Mouse (Mus musculus) lung, adult 2 months (tissue): ENCODE measurements around the gene Gm7544. TPM values are rescaled to one million over a fixed set of nuclear protein-coding genes. Genes with fewer than 3 reads are reported as not detected.
A peak's percentile ranks its signal among the peaks of the same experiment; 100 is the strongest.
"Not testable (repeated sequence)": the region's sequence is repeated elsewhere in the genome, so short reads cannot be mapped to it uniquely, and the experiment has no call there.

Source experiments
- DNase-seq: peaks from one replicate; pipeline ENCODE4 v3.0.0; 2022
- H3K4me1 ChIP-seq: fragments of 200-500 bp; 2 replicates; pipeline ENCODE4 v1.6.1; 2011; ENCODE audit warnings: low read length; ENCODE audit not compliant: control insufficient read depth, insufficient read depth
- H3K4me3 ChIP-seq: fragments of 200-500 bp; replicated peaks from 2 replicates; pipeline ENCODE3; 2011; ENCODE audit warnings: low read depth, mild to moderate bottlenecking, control low read depth, low read length; ENCODE audit errors: extremely low read depth
- CTCF ChIP-seq: fragments of 200-500 bp; IDR thresholded peaks from 2 replicates; pipeline ENCODE4 v1.5.1; 2011; ENCODE audit warnings: mild to moderate bottlenecking, low read length, control low read depth; ENCODE audit not compliant: insufficient read depth
- POLR2A ChIP-seq: fragments of 200-500 bp; IDR thresholded peaks from 2 replicates; pipeline ENCODE4 v1.6.1; 2011; ENCODE audit warnings: low read depth, mild to moderate bottlenecking, control low read depth, low read length, borderline replicate concordance; ENCODE audit errors: extremely low read depth
- WGBS: fragments of 180-500 bp; shearing (Covaris S2); methylation state at CpG from one replicate; pipeline ENCODE4 v1.1.7; 2018; 5-methylcytosine and 5-hydroxymethylcytosine counted together
- polyA plus RNA-seq: library from polyadenylated mRNA; depleted of rRNA; stranded (reverse); fragments of >200 nt; gene quantifications from 2 replicates; pipeline ENCODE4 v1.2.3, GENCODE M21; 2012; rRNA removed

The Gm7544 gene
- polyA plus RNA-seq, 1 experiment, result not detected

DNA sequence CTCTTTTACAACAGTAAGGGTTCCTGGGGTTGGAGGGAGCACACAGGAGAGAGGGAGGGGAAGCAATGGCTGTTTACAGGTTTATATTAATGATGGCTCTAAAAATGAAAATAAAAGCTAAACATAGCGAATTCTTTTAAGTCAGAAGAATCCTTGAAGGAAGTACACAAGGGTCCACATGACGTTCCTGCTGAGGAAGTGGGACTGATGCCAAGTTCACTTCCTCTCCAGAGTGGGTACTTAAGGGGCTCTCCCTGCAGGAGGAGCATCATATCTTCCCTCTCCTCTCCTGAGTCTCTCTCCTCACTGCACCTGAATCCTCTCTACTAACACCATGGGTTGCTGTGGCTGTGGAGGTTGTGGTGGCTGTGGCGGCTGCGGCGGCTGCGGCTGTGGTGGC lies 31.2 kb downstream of the Gm7544 start, which contains the start of gene A030014E15Rik:
A030014E15Rik (plus strand) TSS at position 268 of the 400 bp plus-strand sequence.
- 72% methylated on average over 6 of the region's 6 CpGs for WGBS
- no peak for TF ChIP-seq POLR2A
- no peak for TF ChIP-seq CTCF
- no peak for DNase-seq
- Histone ChIP-seq H3K4me3 (no peak within 1 kb of the TSS), H3K4me1 (no peaks in the 10 kb centered on the region)

DNA sequence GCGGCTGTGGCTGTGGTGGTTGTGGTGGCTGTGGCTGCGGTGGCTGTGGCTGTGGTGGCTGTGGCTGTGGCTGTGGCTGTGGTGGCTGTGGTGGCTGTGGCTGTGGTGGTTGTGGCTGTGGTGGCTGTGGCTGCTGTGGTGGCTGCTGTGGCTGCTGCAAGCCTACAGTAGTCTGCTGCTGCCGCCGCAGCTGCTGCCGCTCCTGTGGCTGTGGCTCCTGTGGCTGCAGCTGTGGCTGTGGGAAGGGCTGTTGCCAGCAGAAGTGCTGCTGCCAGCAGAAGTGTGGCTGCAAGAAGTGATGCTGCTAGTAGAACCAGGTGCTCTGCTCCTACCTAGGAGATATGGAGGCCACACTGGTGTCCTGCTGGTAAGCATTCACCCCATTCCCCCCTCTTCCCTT lies 42.4 kb downstream of the Gm7544 start:
- not testable (repeated sequence) for H3K4me1 ChIP-seq, H3K4me3 ChIP-seq, DNase-seq
- WGBS, result 87% methylated on average over 5 of the region's 5 CpGs

- Histone ChIP-seq H3K4me3 (no peak within 1 kb of the TSS), H3K4me1 (no peaks in the 10 kb centered on the region)
- DNase-seq, result no peak
- TF ChIP-seq POLR2A (no peak), CTCF (peak; percentile 22; the same call in 1 of the 2 replicates)
- WGBS, result 68% methylated on average over 3 of the region's 3 CpGs
These were observed 42.8 kb downstream of the Gm7544 start, which contains the start of gene A030005L19Rik for GRCm38 (mm10) chr1:82913025-82913424. Gene A030005L19Rik (plus strand): TSS chr1:82913325.

- Histone ChIP-seq H3K4me1 (no peaks in the 10 kb centered on the region), H3K4me3 (no peak overlapping the region)
- WGBS, result 76% methylated on average over 3 of the region's 3 CpGs
- no peak for DNase-seq
- TF ChIP-seq POLR2A, result no peak
- no peak for TF ChIP-seq CTCF
These were observed 49.9 kb downstream of the Gm7544 start for GRCm38 (mm10) chr1:82905886-82906285.

Other genes starting within 250 kb of the Gm7544 start
- 44.8 and 59.1 TPM in 2 replicates for gene Mff, start 231.1 kb downstream of the Gm7544 start, polyA plus RNA-seq
- gene Tm4sf20, start 187.6 kb downstream of the Gm7544 start, polyA plus RNA-seq, result 0.36 TPM in 1 of 2 replicates, not detected in the other
- not detected in 2 replicates for gene Gm47791, start 184.8 kb downstream of the Gm7544 start, polyA plus RNA-seq
- gene Agfg1, start 116.5 kb downstream of the Gm7544 start, polyA plus RNA-seq, result 51.1 and 70.6 TPM in 2 replicates
- gene A030005L19Rik, start 42.7 kb downstream of the Gm7544 start, polyA plus RNA-seq, result 1.5 and 1.6 TPM in 2 replicates
- 0.15 TPM in 1 of 2 replicates, not detected in the other for gene A030014E15Rik, start 31.1 kb downstream of the Gm7544 start, polyA plus RNA-seq
- not detected in 2 replicates for gene Gm6217, start 24.6 kb downstream of the Gm7544 start, polyA plus RNA-seq
- not detected in 2 replicates for gene A030003K21Rik, start 12.6 kb downstream of the Gm7544 start, polyA plus RNA-seq
- gene Gm47955, start 4.3 kb upstream of the Gm7544 start, polyA plus RNA-seq, result not detected in 2 replicates
- not detected in 2 replicates for gene Gm47959, start 44.5 kb upstream of the Gm7544 start, polyA plus RNA-seq
- gene Slc19a3, start 82.4 kb upstream of the Gm7544 start, polyA plus RNA-seq, result 3.5 and 4.5 TPM in 2 replicates
- not detected in 2 replicates for gene Krtap28-10, start 86.5 kb upstream of the Gm7544 start, polyA plus RNA-seq
- gene Gm47969, start 88.9 kb upstream of the Gm7544 start, polyA plus RNA-seq, result 0.57 and 0.66 TPM in 2 replicates
- not detected in 2 replicates for gene A030005K14Rik, start 103.4 kb upstream of the Gm7544 start, polyA plus RNA-seq
- 0.11 and 0.12 TPM in 2 replicates for gene Krtap28-13, start 104.9 kb upstream of the Gm7544 start, polyA plus RNA-seq
- 0.32 and 0.42 TPM in 2 replicates for gene Ccl20, start 160.8 kb upstream of the Gm7544 start, polyA plus RNA-seq
- 1.5 and 2.1 TPM in 2 replicates for gene Daw1, start 203.7 kb upstream of the Gm7544 start, polyA plus RNA-seq